Mouse (Mus musculus) adrenal gland, adult 10 weeks (tissue): ENCODE data around the gene Ccl19. TPM values are rescaled to one million over a fixed set of nuclear protein-coding genes. Genes with fewer than 3 reads are reported as not detected.

Experiments used
- polyA plus RNA-seq: library from polyadenylated mRNA; stranded (reverse); fragments of 350-450 nt; fragmentation: Illumina TruSeq; extraction: RNeasy Lipid Tissue Mini Kit (QIAGEN cat#74804); gene quantifications from one replicate; pipeline ENCODE4 v1.2.3, GENCODE M21; 2014; ENCODE audit warnings: low read depth, low replicate concordance

Ccl19 gene
- polyA plus RNA-seq: 1.5 TPM

GRCm38 (mm10) chr4:42756477-42756876 is at the start of gene Ccl19:
TSS of gene Ccl19 (minus strand) at chr4:42756577.

GRCm38 (mm10) chr4:42773893-42774292 is 17.5 kb upstream of the Ccl19 start, which contains the start of gene Ccl21a:
TSS of gene Ccl21a (minus strand) at chr4:42773993.

DNA sequence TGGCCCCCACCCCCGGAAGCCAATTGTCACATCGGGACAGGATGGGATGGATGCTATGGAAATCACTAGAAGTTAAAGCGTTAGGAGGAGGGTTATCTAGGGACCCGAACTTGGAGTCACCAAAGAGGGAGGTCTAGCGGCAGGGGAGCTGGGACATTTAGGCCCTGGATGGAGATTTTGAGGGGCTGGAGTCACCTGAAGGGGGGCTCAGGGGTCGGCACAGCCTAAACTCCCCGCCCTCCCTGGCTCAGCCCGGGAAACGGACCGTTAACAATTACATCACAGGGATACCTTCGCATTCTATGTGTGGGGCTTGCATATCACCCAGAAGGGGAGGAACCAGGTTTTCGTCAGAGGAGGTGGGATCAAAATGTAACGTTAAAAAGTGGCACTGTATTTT is 21.1 kb downstream of the Ccl19 start, which contains the start of gene 4930578G10Rik:
Gene 4930578G10Rik (plus strand): TSS at position 301 of the 400 bp plus-strand sequence.

Other genes with a start within 250 kb of the Ccl19 start
- gene Fam205a2, start 228.4 kb downstream of the Ccl19 start, polyA plus RNA-seq: not detected
- not detected for gene Gm10591, start 144.4 kb downstream of the Ccl19 start, polyA plus RNA-seq
- not detected for gene Gm2564, start 126.9 kb downstream of the Ccl19 start, polyA plus RNA-seq
- gene Ccl27b, start 101.3 kb downstream of the Ccl19 start, polyA plus RNA-seq: 3.7 TPM
- gene Il11ra2, start 94.7 kb downstream of the Ccl19 start, polyA plus RNA-seq: not detected
- not detected for gene 4930578G10Rik, start 21.0 kb downstream of the Ccl19 start, polyA plus RNA-seq
- gene Ccl21a, start 17.4 kb upstream of the Ccl19 start, polyA plus RNA-seq: not detected
- gene Fam205a1, start 97.3 kb upstream of the Ccl19 start, polyA plus RNA-seq: not detected
- gene Gm12394, start 100.2 kb upstream of the Ccl19 start, polyA plus RNA-seq: not detected
- gene Fam205c, start 117.7 kb upstream of the Ccl19 start, polyA plus RNA-seq: not detected
- gene Phf24, start 160.1 kb upstream of the Ccl19 start, polyA plus RNA-seq: 0.87 TPM
- 0.99 TPM for gene Dnajb5, start 193.2 kb upstream of the Ccl19 start, polyA plus RNA-seq
- gene 1700022I11Rik, start 213.0 kb upstream of the Ccl19 start, polyA plus RNA-seq: not detected
- gene Vcp, start 243.9 kb upstream of the Ccl19 start, polyA plus RNA-seq: 319 TPM